Mouse (Mus musculus) midbrain, embryonic 16.5 days (tissue): ENCODE measurements around the gene Gm20696. TPM values are rescaled to one million over a fixed set of nuclear protein-coding genes. Genes with fewer than 3 reads are reported as not detected.

Experiments used
- ATAC-seq: fragments of 200-750 bp; cut with Nextera tagmentation; 2 replicates; pipeline ENCODE4 v1.8.0; 2017; ENCODE audit warnings: moderate TSS enrichment
- H3K27ac ChIP-seq: fragments of 300-500 bp; sonication (generic); 2 replicates; pipeline ENCODE4 v1.5.1; 2014; ENCODE audit warnings: mild to moderate bottlenecking, low read length, mixed read lengths
- H3K27me3 ChIP-seq: fragments of 300-500 bp; sonication (generic); 2 replicates; pipeline ENCODE4 v1.6.1; 2014; ENCODE audit warnings: low read depth, low read length, mixed read lengths; ENCODE audit not compliant: control insufficient read depth, insufficient read depth
- H3K36me3 ChIP-seq: fragments of 300-500 bp; sonication (generic); 2 replicates; pipeline ENCODE4 v1.6.1; 2014; ENCODE audit warnings: mild to moderate bottlenecking, low read length, moderate library complexity, mixed read lengths; ENCODE audit not compliant: control insufficient read depth, insufficient read depth
- H3K4me1 ChIP-seq: fragments of 300-500 bp; sonication (generic); 2 replicates; pipeline ENCODE4 v1.6.1; 2014; ENCODE audit warnings: mild to moderate bottlenecking, low read length, mixed read lengths; ENCODE audit not compliant: control insufficient read depth, insufficient read depth
- H3K4me2 ChIP-seq: fragments of 300-500 bp; sonication (generic); 2 replicates; pipeline ENCODE4 v1.6.1; 2014; ENCODE audit warnings: mild to moderate bottlenecking, low read length, mixed read lengths
- H3K4me3 ChIP-seq: fragments of 300-500 bp; sonication (generic); 2 replicates; pipeline ENCODE4 v1.5.1; 2014; ENCODE audit warnings: low read depth, mild to moderate bottlenecking, low read length, moderate library complexity, mixed read lengths
- H3K9ac ChIP-seq: fragments of 300-500 bp; sonication (generic); 2 replicates; pipeline ENCODE4 v1.6.1; 2014; ENCODE audit warnings: low read depth, low read length, mixed read lengths
- H3K9me3 ChIP-seq: fragments of 300-500 bp; sonication (generic); replicated peaks from 2 replicates; pipeline ENCODE4 v1.6.1; 2014; ENCODE audit warnings: mild to moderate bottlenecking, low read length, mixed read lengths; ENCODE audit not compliant: control insufficient read depth, poor library complexity, severe bottlenecking
- WGBS: fragments of 180-500 bp; shearing (Covaris S2); extraction: QIAGEN DNeasy Blood & Tissue Kit; methylation state at CpG from one replicate; pipeline ENCODE4 v1.1.7; 2014; 5-methylcytosine and 5-hydroxymethylcytosine counted together
- polyA plus RNA-seq: library from polyadenylated mRNA; unstranded; fragments of >200 nt; fragmentation: Nextera tagmentation; extraction: Ambion mirVana; gene quantifications from 2 replicates; pipeline ENCODE4 v1.2.1, GENCODE M21; 2015

Gene Gm20696
- polyA plus RNA-seq, 1 experiment from 2014 or later = 2.4 TPM

DNA sequence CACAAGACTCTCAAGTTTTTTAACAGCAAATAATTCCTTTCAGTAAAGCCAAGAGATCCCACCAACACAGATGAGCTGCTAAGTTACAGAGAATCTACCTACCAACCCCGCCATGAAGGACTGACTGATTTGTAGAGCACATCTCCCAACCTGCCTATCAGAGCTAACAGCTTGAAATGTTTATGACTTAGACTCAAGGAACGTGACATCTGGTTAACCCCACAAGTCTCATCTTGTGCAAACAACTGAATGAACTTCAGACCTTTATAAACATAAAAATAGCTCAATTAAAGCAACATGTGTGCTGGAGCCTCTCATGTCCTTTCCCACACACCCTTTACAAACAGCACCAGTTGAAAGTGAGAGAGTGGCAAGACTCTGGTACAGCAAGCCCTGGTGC is 338.0 kb downstream of the Gm20696 start:
- WGBS = 84% methylated on average over 2 of the region's 2 CpGs

DNA sequence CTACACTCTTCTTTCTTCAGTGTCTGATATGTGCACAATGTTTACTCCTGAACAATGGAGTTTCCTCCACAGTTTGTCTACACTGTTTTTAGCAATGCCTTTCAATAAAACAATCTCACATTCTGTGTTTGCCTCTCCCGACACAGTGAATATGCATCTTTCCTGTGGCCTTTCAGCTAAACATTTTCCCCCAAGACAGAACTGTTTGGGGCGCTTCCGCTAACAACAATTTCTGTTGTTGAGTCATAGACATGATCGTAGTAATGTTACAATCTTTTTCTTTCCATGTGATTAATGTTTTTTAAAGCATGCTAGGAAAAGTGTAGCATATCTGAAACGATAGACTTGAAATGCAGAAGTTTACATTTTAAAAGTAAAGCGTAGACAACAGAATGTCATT is 338.5 kb downstream of the Gm20696 start:
- H3K4me2 ChIP-seq = no peak overlapping the region
- ATAC-seq = no peak
- no peak overlapping the region for H3K9ac ChIP-seq
- no peaks in the 10 kb centered on the region for H3K4me1 ChIP-seq
- H3K9me3 ChIP-seq = no peaks in the 10 kb centered on the region
- no peaks in the 10 kb centered on the region for H3K36me3 ChIP-seq
- no peak overlapping the region for H3K27ac ChIP-seq
- WGBS = 94% methylated on average over 6 of the region's 6 CpGs
- H3K4me3 ChIP-seq = no peak overlapping the region
- H3K27me3 ChIP-seq = no peaks in the 10 kb centered on the region

More for the DNA sequence above, 338.0 kb downstream of the Gm20696 start:
- no peak overlapping the region for H3K27ac ChIP-seq
- H3K4me3 ChIP-seq = no peak overlapping the region
- no peaks in the 10 kb centered on the region for H3K36me3 ChIP-seq
- H3K9ac ChIP-seq = no peak overlapping the region
- H3K27me3 ChIP-seq = no peaks in the 10 kb centered on the region
- ATAC-seq = no peak
- H3K4me2 ChIP-seq = no peak overlapping the region
- H3K9me3 ChIP-seq = no peaks in the 10 kb centered on the region
- no peaks in the 10 kb centered on the region for H3K4me1 ChIP-seq

DNA sequence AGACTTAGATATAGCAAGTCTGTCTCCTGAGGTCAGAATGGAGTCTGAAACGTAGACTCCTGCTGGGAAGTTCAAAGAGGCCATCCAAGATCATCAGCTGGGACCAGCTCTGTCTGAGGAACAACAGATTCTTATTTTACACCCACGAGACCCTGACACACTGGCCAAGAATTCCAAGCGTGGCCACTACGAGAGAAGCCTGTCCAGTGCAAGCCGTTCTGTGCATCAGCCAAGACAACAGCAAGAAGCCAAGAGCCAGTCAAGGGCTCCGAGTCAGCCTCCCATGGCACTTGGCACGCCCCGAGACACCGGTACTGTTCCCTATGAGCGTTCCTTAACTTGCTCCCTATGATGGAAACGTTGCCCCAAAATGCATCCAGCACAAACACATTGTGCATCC is 338.9 kb downstream of the Gm20696 start:
- Histone ChIP-seq H3K4me3 (no peak overlapping the region), H3K27me3 (no peaks in the 10 kb centered on the region), H3K9ac (no peak overlapping the region), H3K27ac (no peak overlapping the region), H3K4me2 (no peak overlapping the region), H3K36me3 (no peaks in the 10 kb centered on the region), H3K9me3 (no peaks in the 10 kb centered on the region), H3K4me1 (no peaks in the 10 kb centered on the region)
- 82% methylated on average over 11 of the region's 11 CpGs for WGBS
- no peak for ATAC-seq

DNA sequence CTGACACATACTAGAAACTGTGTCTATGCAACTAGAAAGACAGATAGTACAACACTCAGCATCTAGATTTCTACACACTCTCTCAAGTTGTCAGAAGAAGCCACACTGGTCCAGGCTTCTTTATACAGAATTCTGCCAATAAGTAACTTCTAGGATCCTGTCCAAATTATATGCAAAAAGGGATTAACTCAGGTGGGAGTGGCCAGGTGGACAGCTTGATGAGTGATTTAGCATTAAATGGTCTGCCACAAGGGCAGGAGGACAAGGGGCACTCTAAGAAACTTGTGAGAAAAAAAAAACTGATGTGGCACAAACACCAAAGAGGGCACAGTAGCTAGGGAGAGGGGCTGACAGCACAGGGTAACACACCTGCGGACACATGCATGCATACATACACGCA is 340.7 kb downstream of the Gm20696 start:
- Histone ChIP-seq H3K9ac (no peak overlapping the region), H3K9me3 (no peaks in the 10 kb centered on the region), H3K4me2 (no peak overlapping the region), H3K27me3 (no peaks in the 10 kb centered on the region), H3K4me1 (no peaks in the 10 kb centered on the region), H3K4me3 (no peak overlapping the region), H3K36me3 (no peaks in the 10 kb centered on the region), H3K27ac (no peak overlapping the region)
- ATAC-seq = no peak
- WGBS = 100% methylated on average over 2 of the region's 2 CpGs

DNA sequence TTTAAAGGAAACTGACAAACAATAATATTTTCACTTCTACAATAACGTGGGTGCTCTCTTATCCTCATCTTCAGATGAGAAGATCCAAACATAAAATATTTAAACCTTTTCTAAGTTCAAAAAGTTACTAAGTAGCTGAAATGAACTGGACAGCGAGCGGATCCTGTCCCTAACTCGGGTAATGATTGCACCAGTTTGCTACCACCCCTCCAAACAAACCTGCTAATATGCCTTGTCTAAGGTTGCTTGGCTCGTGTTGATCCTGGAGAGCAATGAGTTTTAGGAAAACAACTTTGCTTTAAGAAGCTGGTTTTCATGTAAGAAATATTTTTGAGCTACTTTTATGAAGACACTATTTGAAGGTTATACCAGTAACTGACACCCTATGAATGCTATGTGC is 341.1 kb downstream of the Gm20696 start:
- ATAC-seq = no peak
- Histone ChIP-seq H3K36me3 (no peaks in the 10 kb centered on the region), H3K27ac (no peak overlapping the region), H3K9me3 (no peaks in the 10 kb centered on the region), H3K4me1 (no peaks in the 10 kb centered on the region), H3K4me3 (no peak overlapping the region), H3K4me2 (no peak overlapping the region), H3K27me3 (no peaks in the 10 kb centered on the region), H3K9ac (no peak overlapping the region)
- WGBS = 93% methylated on average over 5 of the region's 5 CpGs

DNA sequence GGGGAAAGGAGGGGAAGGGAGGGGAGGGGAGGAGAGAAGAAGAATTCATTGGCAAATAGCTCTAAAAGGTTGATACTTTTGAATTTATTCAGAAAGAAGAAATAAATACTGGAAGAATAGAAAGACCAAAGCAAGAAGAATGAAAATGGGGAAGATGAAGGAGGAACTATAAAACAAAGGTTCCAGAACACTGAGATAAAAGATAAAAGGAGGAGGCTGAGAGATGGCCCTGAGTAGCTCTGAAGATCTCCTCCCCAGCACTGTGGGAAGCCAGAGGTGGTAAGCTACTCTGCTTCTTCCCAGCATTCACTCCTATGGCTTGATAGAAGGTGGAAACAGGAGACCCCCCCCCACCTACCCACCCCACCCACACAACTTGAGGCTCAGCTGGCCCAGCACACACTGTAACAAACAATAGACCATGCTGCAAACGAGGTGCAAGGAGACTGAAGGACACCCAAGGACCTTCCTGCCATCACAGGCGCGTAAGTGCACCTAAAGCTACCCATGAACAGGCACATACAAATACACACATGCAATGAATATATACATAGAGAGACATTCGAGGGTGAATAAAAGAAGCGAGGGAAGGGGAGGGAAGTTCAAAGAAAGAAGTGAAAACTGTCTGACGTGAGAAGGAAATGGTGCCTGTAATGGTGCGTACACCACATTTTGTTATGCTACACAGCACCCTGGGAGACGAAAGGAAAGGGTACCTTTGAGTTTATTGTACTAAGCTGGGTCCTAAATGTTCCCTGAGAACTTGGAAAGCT is 344.3 kb downstream of the Gm20696 start:
- Histone ChIP-seq H3K4me1 (no peaks in the 10 kb centered on the region), H3K9ac (no peak overlapping the region), H3K9me3 (no peaks in the 10 kb centered on the region), H3K36me3 (no peaks in the 10 kb centered on the region), H3K4me3 (no peak overlapping the region), H3K4me2 (no peak overlapping the region), H3K27me3 (no peaks in the 10 kb centered on the region), H3K27ac (no peak overlapping the region)
- WGBS = 83% methylated on average over 8 of the region's 8 CpGs
- no peak for ATAC-seq

DNA sequence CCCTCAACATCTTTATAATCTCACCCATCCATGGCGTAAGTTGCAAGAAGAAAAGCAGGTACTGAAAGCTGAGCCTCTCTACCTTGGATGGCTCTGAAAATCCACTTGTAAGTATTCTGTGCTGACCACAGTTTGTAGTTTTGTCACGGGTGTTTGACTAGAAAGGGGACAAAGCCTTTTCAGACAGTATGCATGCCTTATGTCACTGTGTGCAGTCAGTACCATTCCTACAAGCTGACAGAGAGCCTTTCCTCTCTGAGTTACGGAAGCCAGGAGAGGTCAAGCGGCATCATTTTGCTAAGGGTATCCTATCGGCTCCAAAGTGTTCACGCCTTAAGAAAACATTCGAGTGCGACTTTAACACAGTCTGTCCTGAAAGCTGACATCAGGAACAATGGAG is 346.2 kb downstream of the Gm20696 start:
- Histone ChIP-seq H3K4me2 (no peak overlapping the region), H3K36me3 (no peaks in the 10 kb centered on the region), H3K4me1 (no peaks in the 10 kb centered on the region), H3K9ac (no peak overlapping the region), H3K27me3 (no peaks in the 10 kb centered on the region), H3K4me3 (no peak overlapping the region), H3K9me3 (no peaks in the 10 kb centered on the region), H3K27ac (no peak overlapping the region)
- WGBS = 59% methylated on average over 8 of the region's 8 CpGs
- no peak for ATAC-seq

DNA sequence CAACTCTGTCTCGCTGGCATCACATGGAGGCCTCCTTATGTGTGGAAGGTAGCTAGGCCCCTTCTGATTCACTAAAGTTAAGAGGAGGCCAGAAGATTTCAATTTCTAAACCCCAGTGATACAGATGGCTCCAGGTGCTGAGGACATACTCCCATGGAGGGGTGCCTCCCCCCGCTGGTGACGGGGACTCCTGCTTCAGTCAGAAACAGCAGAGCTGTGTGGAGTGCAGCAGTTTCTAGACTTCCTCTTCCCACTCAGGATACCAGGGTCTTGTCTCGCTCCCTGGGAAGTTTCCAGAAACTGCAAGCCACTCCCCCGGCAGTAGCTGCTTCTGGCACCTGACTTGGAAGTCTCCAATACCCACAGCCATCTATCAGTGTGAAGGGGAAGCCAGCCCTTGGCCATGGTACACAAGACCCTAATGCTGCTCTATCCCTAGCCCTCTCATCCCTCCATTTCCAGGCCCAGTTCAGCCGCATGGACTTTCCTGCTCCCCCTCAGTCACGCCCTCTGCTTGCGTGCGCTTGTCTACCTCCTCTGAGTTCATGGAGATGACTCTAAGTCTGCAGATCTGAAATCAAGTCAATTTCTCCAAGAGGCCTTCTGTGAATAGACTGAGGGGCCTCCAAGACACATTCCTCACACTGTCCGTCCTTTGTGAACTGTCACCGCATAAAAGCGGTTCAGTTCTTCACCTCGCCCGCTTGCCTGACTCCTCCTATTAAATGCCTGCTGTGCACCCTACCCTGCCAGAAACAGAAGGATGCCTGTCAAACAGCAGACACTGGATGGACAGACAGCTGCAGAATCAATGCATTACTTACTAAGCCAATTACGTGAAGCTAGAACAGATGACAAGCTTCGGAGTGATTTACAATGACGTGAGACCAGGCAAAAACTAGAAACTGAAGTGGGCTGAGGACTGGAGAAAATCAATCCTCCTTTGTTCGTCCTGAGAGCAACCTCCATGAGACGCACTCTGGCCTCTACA is 346.9 kb downstream of the Gm20696 start:
- no peaks in the 10 kb centered on the region for H3K9me3 ChIP-seq
- no peaks in the 10 kb centered on the region for H3K4me1 ChIP-seq
- H3K27ac ChIP-seq = no peak overlapping the region
- H3K4me3 ChIP-seq = no peak overlapping the region
- WGBS = 42% methylated on average over 19 of the region's 19 CpGs
- no peak for ATAC-seq
- no peak overlapping the region for H3K9ac ChIP-seq
- H3K27me3 ChIP-seq = no peaks in the 10 kb centered on the region
- no peak overlapping the region for H3K4me2 ChIP-seq
- no peaks in the 10 kb centered on the region for H3K36me3 ChIP-seq

DNA sequence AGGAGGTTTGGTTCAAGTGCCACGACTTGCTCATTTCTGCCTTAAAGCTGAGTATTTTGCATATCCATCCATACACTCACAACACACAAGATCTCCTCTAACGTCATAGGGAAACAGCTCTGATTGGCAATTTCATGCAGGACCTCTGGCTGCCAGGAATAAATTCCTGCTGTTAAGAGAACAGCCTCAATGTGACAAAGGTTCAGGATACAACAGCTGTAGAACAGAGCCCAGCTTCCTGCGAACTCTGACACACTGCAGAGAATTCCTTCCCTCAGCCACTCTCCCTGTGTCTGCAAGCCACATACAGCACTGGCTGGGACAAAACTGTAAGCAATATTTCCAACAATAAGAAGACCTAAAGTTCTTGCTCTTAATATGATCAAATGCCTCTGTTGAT is 351.9 kb downstream of the Gm20696 start:
- H3K36me3 ChIP-seq = no peaks in the 10 kb centered on the region
- no peak overlapping the region for H3K27ac ChIP-seq
- WGBS = 65% methylated on average over 3 of the region's 3 CpGs
- H3K9ac ChIP-seq = no peak overlapping the region
- ATAC-seq = no peak
- no peaks in the 10 kb centered on the region for H3K9me3 ChIP-seq
- no peaks in the 10 kb centered on the region for H3K27me3 ChIP-seq
- no peak overlapping the region for H3K4me3 ChIP-seq
- H3K4me2 ChIP-seq = no peak overlapping the region
- H3K4me1 ChIP-seq = no peaks in the 10 kb centered on the region
